Mouse (Mus musculus) ES-E14 (cell line): Measurements from ENCODE around the gene Bcs1l.

Source experiments
- CHD2 ChIP-seq: IDR thresholded peaks from 2 replicates; pipeline ENCODE4 v1.6.1; 2014; ENCODE audit warnings: mild to moderate bottlenecking, low read depth, low read length, inconsistent platforms
- HCFC1 ChIP-seq: IDR thresholded peaks from 2 replicates; pipeline ENCODE4 v1.6.1; 2012; ENCODE audit warnings: low read length, inconsistent platforms, borderline replicate concordance; ENCODE audit not compliant: insufficient read depth
- MAFK ChIP-seq: IDR thresholded peaks from 2 replicates; pipeline ENCODE4 v1.6.1; 2014; ENCODE audit warnings: mild to moderate bottlenecking, low read depth, low read length, inconsistent platforms; ENCODE audit not compliant: insufficient read depth

- TF ChIP-seq HCFC1: no peak
- no peak for TF ChIP-seq MAFK
- no peak for TF ChIP-seq CHD2
Measured at GRCm38 (mm10) chr1:74628001-74628400, 39.9 kb downstream of the Bcs1l start.
